Mouse (Mus musculus): Measurements from ENCODE around the gene Ppfibp1. TPM values are rescaled to one million over a fixed set of nuclear protein-coding genes. Genes with fewer than 3 reads are reported as not detected.

Gene Ppfibp1
- polyA plus RNA-seq, 1 experiment from 2014 or later: 84.8 TPM

- H3K4me3 ChIP-seq: no peak overlapping the region
- peaks cover 74% of the 10 kb centered on the region for H3K4me1 ChIP-seq (replicated peaks)
- ATAC-seq (ENCODE audit: insufficient number of reproducible peaks, low FRiP score): no peak
- peak overlapping the region; percentile 66; the same call in 1 of the 2 replicates for H3K27ac ChIP-seq (ENCODE audit: poor library complexity, severe bottlenecking)
- peaks cover 5% of the 10 kb centered on the region for H3K36me3 ChIP-seq
- WGBS: 50% methylated on average over 4 of the region's 4 CpGs
- no peaks in the 10 kb centered on the region for H3K27me3 ChIP-seq (replicated peaks)
- no peak overlapping the region for H3K4me2 ChIP-seq
- no peaks in the 10 kb centered on the region for H3K9me3 ChIP-seq (replicated peaks)
- H3K9ac ChIP-seq: no peak overlapping the region
Measured at GRCm38 (mm10) chr6:146944830-146945229, 56.5 kb downstream of the Ppfibp1 start.

DNA sequence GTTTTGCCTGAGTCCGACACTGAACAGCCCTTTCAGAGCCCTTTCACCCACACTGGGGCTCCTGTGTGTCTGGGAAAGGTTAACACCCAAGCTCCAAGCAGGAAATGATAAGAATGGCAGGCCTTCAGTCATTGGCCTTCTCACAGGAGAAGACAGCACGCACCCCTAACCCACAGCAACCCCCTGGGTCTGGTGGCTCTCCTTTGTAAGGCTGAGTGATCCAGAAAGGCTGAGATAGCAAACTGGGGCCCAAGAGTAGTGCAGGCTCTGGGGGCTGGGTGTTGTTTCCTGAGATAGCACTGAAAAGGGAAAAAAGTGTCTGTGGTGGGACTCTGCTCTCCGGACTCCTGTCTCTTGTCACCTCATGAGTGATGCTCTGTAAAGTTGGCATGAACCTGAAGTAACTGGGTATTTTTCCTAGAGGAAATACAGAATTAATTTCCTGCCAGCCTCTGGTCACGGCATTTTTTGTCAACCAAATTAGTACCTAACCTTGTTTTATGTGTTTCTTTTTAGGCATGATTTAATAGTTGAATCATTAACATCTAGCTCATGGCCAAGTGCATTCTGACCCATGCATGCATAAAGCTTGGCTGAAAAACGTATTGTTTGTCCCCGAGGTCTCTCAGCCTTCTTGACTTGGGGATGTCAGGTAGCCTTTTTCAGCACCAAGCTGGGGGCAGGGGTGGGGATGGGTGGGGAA lies 58.2 kb downstream of the Ppfibp1 start:
- Histone ChIP-seq H3K27ac (ENCODE audit: poor library complexity, severe bottlenecking) (peak overlapping the region; percentile 60), H3K9me3 (replicated peaks) (no peaks in the 10 kb centered on the region), H3K4me3 (no peak overlapping the region), H3K27me3 (replicated peaks) (no peaks in the 10 kb centered on the region), H3K4me1 (replicated peaks) (peaks cover 73% of the 10 kb centered on the region), H3K4me2 (peak overlapping the region; percentile 12; the same call in 1 of the 2 replicates), H3K9ac (no peak overlapping the region), H3K36me3 (no peaks in the 10 kb centered on the region)
- peak; percentile 52; the same call in 1 of the 2 replicates for ATAC-seq (ENCODE audit: insufficient number of reproducible peaks, low FRiP score)
- WGBS: 39% methylated on average over 6 of the region's 6 CpGs

GRCm38 (mm10) chr6:146947186-146947585 lies 58.9 kb downstream of the Ppfibp1 start:
- Histone ChIP-seq H3K4me3 (no peak overlapping the region), H3K4me1 (replicated peaks) (peaks cover 66% of the 10 kb centered on the region), H3K36me3 (no peaks in the 10 kb centered on the region), H3K27ac (ENCODE audit: poor library complexity, severe bottlenecking) (peak overlapping the region; percentile 27; the same call in 1 of the 2 replicates), H3K9me3 (replicated peaks) (no peaks in the 10 kb centered on the region), H3K27me3 (replicated peaks) (no peaks in the 10 kb centered on the region), H3K4me2 (no peak overlapping the region), H3K9ac (no peak overlapping the region)
- WGBS: 56% methylated on average over 4 of the region's 4 CpGs
- no peak for ATAC-seq (ENCODE audit: insufficient number of reproducible peaks, low FRiP score)

GRCm38 (mm10) chr6:146949682-146950453 lies 61.6 kb downstream of the Ppfibp1 start:
- Histone ChIP-seq H3K27ac (ENCODE audit: poor library complexity, severe bottlenecking) (no peak overlapping the region), H3K27me3 (replicated peaks) (no peaks in the 10 kb centered on the region), H3K9ac (no peak overlapping the region), H3K36me3 (no peaks in the 10 kb centered on the region), H3K4me2 (no peak overlapping the region), H3K9me3 (replicated peaks) (no peaks in the 10 kb centered on the region), H3K4me1 (replicated peaks) (peaks cover 62% of the 10 kb centered on the region), H3K4me3 (no peak overlapping the region)
- no peak for ATAC-seq (ENCODE audit: insufficient number of reproducible peaks, low FRiP score)
- 53% methylated on average over 10 of the region's 10 CpGs for WGBS

- Histone ChIP-seq H3K36me3 (no peaks in the 10 kb centered on the region), H3K4me1 (replicated peaks) (peaks cover 60% of the 10 kb centered on the region), H3K9ac (no peak overlapping the region), H3K4me2 (no peak overlapping the region), H3K27me3 (replicated peaks) (no peaks in the 10 kb centered on the region), H3K4me3 (no peak overlapping the region), H3K27ac (ENCODE audit: poor library complexity, severe bottlenecking) (no peak overlapping the region), H3K9me3 (replicated peaks) (no peaks in the 10 kb centered on the region)
- WGBS: 28% methylated on average over 1 of the region's 1 CpGs
- ATAC-seq (ENCODE audit: insufficient number of reproducible peaks, low FRiP score): no peak
Measured at GRCm38 (mm10) chr6:146950454-146950832, 62.2 kb downstream of the Ppfibp1 start.

DNA sequence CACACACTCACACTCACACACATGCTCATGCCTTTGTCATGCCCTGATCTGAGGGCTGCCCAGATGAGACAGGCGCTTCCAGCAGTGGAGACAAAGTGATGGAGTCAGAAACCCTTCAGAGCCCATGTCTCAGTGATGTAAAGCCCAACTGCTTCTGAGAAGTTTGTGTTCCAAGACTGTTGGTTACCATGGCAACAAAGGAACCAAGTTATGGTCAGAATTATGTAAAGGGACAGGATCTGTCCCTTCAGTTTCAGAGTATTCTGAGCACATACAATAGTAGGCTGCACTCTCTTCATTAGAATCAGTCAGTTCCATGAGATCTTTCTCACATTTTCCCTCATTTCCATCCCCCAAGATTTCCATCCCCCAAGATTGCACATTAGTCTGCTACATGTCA lies 66.0 kb downstream of the Ppfibp1 start, which contains the start of gene 1700034J05Rik:
TSS of gene 1700034J05Rik (minus strand) at position 165 of the 400 bp plus-strand sequence.
- Histone ChIP-seq H3K27me3 (replicated peaks) (no peaks in the 10 kb centered on the region), H3K4me1 (replicated peaks) (peaks cover 37% of the 10 kb centered on the region), H3K9ac (no peak within 1 kb of the TSS), H3K4me3 (no peak within 1 kb of the TSS), H3K36me3 (no peaks in the 10 kb centered on the region), H3K4me2 (no peak within 1 kb of the TSS), H3K27ac (ENCODE audit: poor library complexity, severe bottlenecking) (peak within 1 kb of the TSS; percentile 33; the same call in 1 of the 2 replicates), H3K9me3 (replicated peaks) (no peaks in the 10 kb centered on the region)
- ATAC-seq (ENCODE audit: insufficient number of reproducible peaks, low FRiP score): no peak
- 74% methylated on average over 1 of the region's 1 CpGs for WGBS

- Histone ChIP-seq H3K4me3 (no peak overlapping the region), H3K4me1 (replicated peaks) (peaks cover 36% of the 10 kb centered on the region), H3K4me2 (peak overlapping the region; percentile 37; the same call in 1 of the 2 replicates)
Measured at GRCm38 (mm10) chr6:146955475-146955874, 67.2 kb downstream of the Ppfibp1 start.

DNA sequence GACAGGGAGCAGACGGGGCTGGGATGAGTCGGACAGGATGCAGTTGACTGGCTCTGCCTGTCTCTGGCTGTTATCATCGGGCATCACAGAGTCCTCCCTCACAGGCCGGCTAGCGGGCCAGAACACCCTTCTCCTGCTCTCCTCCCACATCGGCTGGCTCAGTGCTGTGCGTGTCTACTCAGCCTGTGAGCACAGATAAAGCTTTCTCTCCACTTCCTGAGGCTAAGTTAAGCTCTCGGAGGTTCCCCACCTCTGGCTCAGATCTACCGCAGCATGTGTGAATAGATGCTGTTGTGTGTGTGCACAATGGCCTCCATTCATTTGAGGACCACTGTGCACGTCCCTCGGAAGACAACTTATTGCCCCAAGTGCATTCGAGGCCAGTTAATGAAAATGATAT lies 67.6 kb downstream of the Ppfibp1 start:
- H3K4me1 ChIP-seq (replicated peaks): peaks cover 40% of the 10 kb centered on the region
- 11% methylated on average over 12 of the region's 12 CpGs for WGBS
- H3K27ac ChIP-seq (ENCODE audit: poor library complexity, severe bottlenecking): peak overlapping the region; percentile 24

More at GRCm38 (mm10) chr6:146955475-146955874, 67.2 kb downstream of the Ppfibp1 start:
- Histone ChIP-seq H3K9me3 (replicated peaks) (no peaks in the 10 kb centered on the region), H3K27ac (ENCODE audit: poor library complexity, severe bottlenecking) (peak overlapping the region; percentile 24; the same call in 1 of the 2 replicates), H3K27me3 (replicated peaks) (no peaks in the 10 kb centered on the region), H3K9ac (no peak overlapping the region), H3K36me3 (no peaks in the 10 kb centered on the region)
- no peak for ATAC-seq (ENCODE audit: insufficient number of reproducible peaks, low FRiP score)
- WGBS: 38% methylated on average over 1 of the region's 1 CpGs

DNA sequence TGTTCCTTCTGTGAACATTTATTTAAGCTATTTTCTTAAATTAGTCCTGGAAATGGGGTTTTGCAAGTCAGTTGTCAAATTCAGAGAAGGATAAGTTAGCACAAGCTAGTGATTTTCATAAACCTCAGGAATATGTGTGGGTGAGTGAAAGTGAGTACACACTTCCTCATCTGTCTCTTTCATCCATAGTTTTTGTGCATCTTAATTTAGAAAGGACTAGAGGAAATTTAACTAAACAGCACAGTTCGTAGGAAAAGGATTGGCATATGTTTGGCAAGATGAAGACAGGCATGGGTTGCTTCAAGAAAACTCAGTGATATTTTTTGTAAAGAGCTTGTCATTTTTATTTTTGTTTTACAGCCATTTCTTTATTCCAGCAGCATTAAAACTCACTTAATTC lies 68.7 kb downstream of the Ppfibp1 start:
- H3K27me3 ChIP-seq (replicated peaks): no peaks in the 10 kb centered on the region
- WGBS: 80% methylated on average over 1 of the region's 1 CpGs
- H3K4me3 ChIP-seq: no peak overlapping the region

More for the DNA sequence above, 67.6 kb downstream of the Ppfibp1 start:
- peak; percentile 83 for ATAC-seq (ENCODE audit: insufficient number of reproducible peaks, low FRiP score)
- 0 out of 2 replicates have a peak overlapping the region, but pooled peaks have one; percentile 2 for H3K4me3 ChIP-seq
- H3K9ac ChIP-seq: no peak overlapping the region
- H3K4me2 ChIP-seq: peak overlapping the region; percentile 37; the same call in 1 of the 2 replicates
- H3K27me3 ChIP-seq (replicated peaks): no peaks in the 10 kb centered on the region
- H3K9me3 ChIP-seq (replicated peaks): no peaks in the 10 kb centered on the region
- H3K36me3 ChIP-seq: no peaks in the 10 kb centered on the region

DNA sequence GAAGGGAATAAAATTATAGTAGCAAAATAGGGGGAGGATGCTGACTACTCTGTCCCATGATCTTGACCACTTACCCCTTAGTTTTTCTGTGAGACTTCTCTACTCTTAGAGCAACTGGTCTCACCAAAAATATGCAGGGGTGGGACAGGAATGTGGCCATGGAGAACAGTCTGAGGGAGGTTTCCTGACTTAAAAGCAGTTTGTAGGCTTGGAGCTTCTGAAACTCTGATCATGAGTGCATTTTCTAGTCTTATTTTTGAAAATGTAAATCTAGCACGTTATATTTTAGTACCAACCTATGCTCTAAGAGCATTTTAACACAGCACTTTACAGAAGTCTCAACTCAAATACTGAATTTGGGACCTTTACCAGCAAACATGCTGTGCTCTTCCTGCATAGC lies 70.4 kb downstream of the Ppfibp1 start:
- peaks cover 52% of the 10 kb centered on the region for H3K4me1 ChIP-seq (replicated peaks)
- H3K27ac ChIP-seq (ENCODE audit: poor library complexity, severe bottlenecking): no peak overlapping the region
- peaks cover 5% of the 10 kb centered on the region; the same call in 1 of the 2 replicates for H3K36me3 ChIP-seq
- H3K9ac ChIP-seq: no peak overlapping the region
- ATAC-seq (ENCODE audit: insufficient number of reproducible peaks, low FRiP score): no peak
- H3K27me3 ChIP-seq (replicated peaks): no peaks in the 10 kb centered on the region
- no peaks in the 10 kb centered on the region for H3K9me3 ChIP-seq (replicated peaks)
- H3K4me2 ChIP-seq: no peak overlapping the region
- H3K4me3 ChIP-seq: no peak overlapping the region
- 78% methylated on average over 1 of the region's 1 CpGs for WGBS

More for the DNA sequence above, 68.7 kb downstream of the Ppfibp1 start:
- Histone ChIP-seq H3K9ac (no peak overlapping the region), H3K27ac (ENCODE audit: poor library complexity, severe bottlenecking) (no peak overlapping the region), H3K9me3 (replicated peaks) (no peaks in the 10 kb centered on the region), H3K36me3 (no peaks in the 10 kb centered on the region), H3K4me1 (replicated peaks) (peaks cover 47% of the 10 kb centered on the region), H3K4me2 (no peak overlapping the region)
- no peak for ATAC-seq (ENCODE audit: insufficient number of reproducible peaks, low FRiP score)

Data from heart, embryonic 12.5 days (tissue).